10 mouse cellular contexts compared by ENCODE assay signal in the genomic region with DNA sequence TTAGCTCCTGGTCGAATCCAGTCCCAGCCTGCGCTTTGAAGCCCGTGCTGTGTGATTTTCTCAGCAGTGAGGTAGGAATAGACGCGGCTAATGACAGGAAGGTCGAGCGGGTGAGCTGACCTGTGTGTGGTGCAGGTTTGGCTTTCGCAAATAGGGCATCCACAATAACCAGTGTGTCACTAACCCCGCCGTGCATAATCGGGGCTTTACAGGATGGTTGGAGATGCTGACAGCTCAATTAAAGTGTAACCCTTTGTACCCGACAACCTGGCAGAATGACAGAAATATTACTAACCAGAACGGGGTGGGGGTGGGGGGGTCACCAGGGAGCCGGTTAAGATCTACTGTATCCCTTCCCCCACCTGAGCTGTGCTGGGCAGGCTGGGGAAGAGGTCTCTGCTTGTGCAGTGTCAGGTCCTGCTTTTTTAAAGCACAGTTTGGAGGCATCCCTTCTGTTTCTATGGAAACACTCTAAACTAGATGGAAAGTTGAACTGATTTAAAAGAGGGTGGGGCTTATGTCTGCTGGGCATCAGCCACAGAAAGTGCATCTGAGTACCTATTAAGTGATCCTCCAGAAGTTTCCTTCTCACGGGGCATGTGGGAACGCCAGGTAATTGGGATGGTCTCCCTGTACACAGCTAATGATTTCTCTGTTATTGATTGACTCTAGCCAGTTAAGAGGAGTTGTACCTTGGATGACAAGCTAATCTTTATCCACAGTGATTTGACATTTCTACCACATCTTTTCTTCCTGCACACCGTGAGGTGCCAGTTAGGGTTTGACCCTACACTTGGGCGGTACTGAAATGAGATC.
DNase-seq lines count a peak whose midpoint lies in the region; ATAC-seq lines count a peak whose summit lies in the region.
"Had no signal": no experiment of that assay in that cellular context is flagged by ENCODE, and none has a peak within 500 bp of the region (broad histone marks: within the 10 kb centered on the region; RNA-seq: fewer than 3 reads in every experiment).

No protein-coding gene starts in this region.

- no peaks in the 10 kb centered on the region for H3K9me3 ChIP-seq in forebrain, embryonic 14.5 days (replicated peaks; ENCODE audit: control insufficient read depth, low read length)
- no peaks in the 10 kb centered on the region for H3K9me3 ChIP-seq in limb, embryonic 13.5 days

- peaks cover 5% of the 10 kb centered on the region; the same call in 1 of the 2 replicates for H3K4me1 ChIP-seq in forebrain, embryonic 14.5 days (ENCODE audit: control insufficient read depth, insufficient read depth, low read length)
- peaks cover 76% of the 10 kb centered on the region for H3K4me1 ChIP-seq in limb, embryonic 13.5 days

- DNase-seq in cerebellum, postnatal 10 days, result peak; percentile 22 to 32
- no peak for DNase-seq in cerebellum, postnatal 25 days
- peak; percentile 51 for DNase-seq in forebrain, embryonic 14.5 days (ENCODE audit: low spot score)
- peak; percentile 94 for DNase-seq in kidney, adult 9 months
- no peak for DNase-seq in thymus, postnatal 36 days
- no peak for DNase-seq in heart, adult 11 months
- DNase-seq in gastrocnemius, postnatal 25 days, result no peak
- DNase-seq: cerebellum, adult 8-10 months had no signal

- 0 out of 2 replicates have a peak, but pooled peaks cover 3% of the 10 kb centered on the region for H3K36me3 ChIP-seq in forebrain, embryonic 14.5 days (ENCODE audit: control insufficient read depth, insufficient read depth, low read length)
- peaks cover 5% of the 10 kb centered on the region; the same call in 1 of the 2 replicates for H3K36me3 ChIP-seq in limb, embryonic 13.5 days

- peaks cover 33% of the 10 kb centered on the region for H3K27me3 ChIP-seq in forebrain, embryonic 14.5 days (replicated peaks; ENCODE audit: control insufficient read depth, insufficient read depth, low read length)
- no peaks in the 10 kb centered on the region for H3K27me3 ChIP-seq in limb, embryonic 13.5 days

- ATAC-seq in forebrain, embryonic 14.5 days, result peak; percentile 70
- ATAC-seq in limb, embryonic 13.5 days (ENCODE audit: low FRiP score, low read depth), result 0 out of 2 replicates have a peak, but pooled peaks have one; percentile 48
- ATAC-seq: intestine, postnatal 0 days had no signal

- no peak overlapping the region for H3K4me2 ChIP-seq in forebrain, embryonic 14.5 days (ENCODE audit: low read length)
- no peak overlapping the region for H3K4me2 ChIP-seq in limb, embryonic 13.5 days (replicated peaks)

- WGBS in forebrain, embryonic 14.5 days, result 42% methylated on average over 18 of the region's 18 CpGs
- WGBS in limb, embryonic 13.5 days, result 24% methylated on average over 18 of the region's 18 CpGs

- H3K4me3 ChIP-seq in forebrain, embryonic 14.5 days (ENCODE audit: low read depth, low read length), result no peak overlapping the region
- no peak overlapping the region for H3K4me3 ChIP-seq in limb, embryonic 13.5 days

- H3K27ac ChIP-seq in forebrain, embryonic 14.5 days (ENCODE audit: low read depth, low read length), result no peak overlapping the region
- no peak overlapping the region for H3K27ac ChIP-seq in limb, embryonic 13.5 days

- no peak overlapping the region for H3K9ac ChIP-seq in forebrain, embryonic 14.5 days (ENCODE audit: low read length)
- no peak overlapping the region for H3K9ac ChIP-seq in limb, embryonic 13.5 days

Comparison
In these comparisons a context has a peak if more than half of its experiments do, and no peak if none do; other contexts are left out.
1. DNase-seq: peak in cerebellum, postnatal 10 days (2 of 2), forebrain, embryonic 14.5 days (single experiment) and kidney, adult 9 months (single experiment); none in cerebellum, postnatal 25 days (0 of 2), thymus, postnatal 36 days (0 of 2), heart, adult 11 months (single experiment) and gastrocnemius, postnatal 25 days (single experiment).